Mouse (Mus musculus): Measurements from ENCODE around the gene Lpp. TPM values are rescaled to one million over a fixed set of nuclear protein-coding genes. Genes with fewer than 3 reads are reported as not detected.

The Lpp gene
- total and polyA plus RNA-seq, 3 experiments: 0.16 TPM; not detected in 2

GRCm38 (mm10) chr16:24785651-24786050, 392.3 kb downstream of the Lpp start:
- H3K27me3 ChIP-seq (ENCODE audit: insufficient read depth, low read length): no peaks in the 10 kb centered on the region
- TF ChIP-seq GATA2 (IDR thresholded peaks at IDR 0.05; ENCODE audit: borderline replicate concordance, low read depth, low read length): no peak
- no peak for TF ChIP-seq CTCF (IDR thresholded peaks at IDR 0.05; ENCODE audit: low read depth, low read length)
- TF ChIP-seq POLR2AphosphoS5 (IDR thresholded peaks at IDR 0.05; ENCODE audit: insufficient replicate concordance, low read depth, low read length): no peak
- no peak for TF ChIP-seq GATA1 (IDR thresholded peaks at IDR 0.05; ENCODE audit: borderline replicate concordance, low read length)
- no peak for TF ChIP-seq TAL1 (conservative IDR thresholded peaks at IDR 0.05; ENCODE audit: low read depth, low read length)
- no peaks in the 10 kb centered on the region for H3K36me3 ChIP-seq (replicated peaks)
- H3K4me3 ChIP-seq (ENCODE audit: low read depth, low read length): no peak overlapping the region
- DNase-seq (ENCODE audit: low spot score) (no peak), ATAC-seq (ENCODE audit: extremely low read depth, insufficient number of reproducible peaks, low FRiP score, poor library complexity, severe bottlenecking) (no peak)
- H3K4me1 ChIP-seq (ENCODE audit: insufficient read depth, low read depth, low read length): no peaks in the 10 kb centered on the region
- 0 out of 2 replicates have a peak, but pooled peaks cover 6% of the 10 kb centered on the region for H3K9me3 ChIP-seq (replicated peaks)

GRCm38 (mm10) chr16:24788973-24789372, 395.7 kb downstream of the Lpp start:
- H3K9me3 ChIP-seq (replicated peaks): peaks cover 6% of the 10 kb centered on the region; the same call in 1 of the 2 replicates
- DNase-seq (ENCODE audit: low spot score) (no peak), ATAC-seq (ENCODE audit: extremely low read depth, insufficient number of reproducible peaks, low FRiP score, poor library complexity, severe bottlenecking) (no peak)
- H3K27me3 ChIP-seq (ENCODE audit: insufficient read depth, low read length): no peaks in the 10 kb centered on the region
- H3K4me3 ChIP-seq (ENCODE audit: low read depth, low read length): no peak overlapping the region
- H3K4me1 ChIP-seq (ENCODE audit: insufficient read depth, low read depth, low read length): no peaks in the 10 kb centered on the region
- no peaks in the 10 kb centered on the region for H3K36me3 ChIP-seq (replicated peaks)
- TF ChIP-seq GATA2 (IDR thresholded peaks at IDR 0.05; ENCODE audit: borderline replicate concordance, low read depth, low read length) (no peak), POLR2AphosphoS5 (IDR thresholded peaks at IDR 0.05; ENCODE audit: insufficient replicate concordance, low read depth, low read length) (no peak), TAL1 (conservative IDR thresholded peaks at IDR 0.05; ENCODE audit: low read depth, low read length) (no peak), GATA1 (IDR thresholded peaks at IDR 0.05; ENCODE audit: borderline replicate concordance, low read length) (no peak), CTCF (IDR thresholded peaks at IDR 0.05; ENCODE audit: low read depth, low read length) (no peak)

- Histone ChIP-seq H3K9me3 (replicated peaks) (peaks cover 6% of the 10 kb centered on the region; the same call in 1 of the 2 replicates), H3K4me3 (ENCODE audit: low read depth, low read length) (no peak overlapping the region), H3K36me3 (replicated peaks) (no peaks in the 10 kb centered on the region), H3K27me3 (ENCODE audit: insufficient read depth, low read length) (no peaks in the 10 kb centered on the region), H3K4me1 (ENCODE audit: insufficient read depth, low read depth, low read length) (no peaks in the 10 kb centered on the region)
- ATAC-seq (ENCODE audit: extremely low read depth, insufficient number of reproducible peaks, low FRiP score, poor library complexity, severe bottlenecking) (no peak), DNase-seq (ENCODE audit: low spot score) (no peak)
- TF ChIP-seq POLR2AphosphoS5 (IDR thresholded peaks at IDR 0.05; ENCODE audit: insufficient replicate concordance, low read depth, low read length): no peak
Observed at GRCm38 (mm10) chr16:24791387-24791786, 398.1 kb downstream of the Lpp start.

- no peaks in the 10 kb centered on the region for H3K36me3 ChIP-seq (replicated peaks)
- no peaks in the 10 kb centered on the region for H3K4me1 ChIP-seq (ENCODE audit: insufficient read depth, low read depth, low read length)
- H3K4me3 ChIP-seq (ENCODE audit: low read depth, low read length): no peak overlapping the region
- H3K9me3 ChIP-seq (replicated peaks): peaks cover 6% of the 10 kb centered on the region; the same call in 1 of the 2 replicates
- ATAC-seq (ENCODE audit: extremely low read depth, insufficient number of reproducible peaks, low FRiP score, poor library complexity, severe bottlenecking): no peak
- TF ChIP-seq GATA1 (IDR thresholded peaks at IDR 0.05; ENCODE audit: borderline replicate concordance, low read length) (no peak), POLR2AphosphoS5 (IDR thresholded peaks at IDR 0.05; ENCODE audit: insufficient replicate concordance, low read depth, low read length) (no peak), CTCF (IDR thresholded peaks at IDR 0.05; ENCODE audit: low read depth, low read length) (no peak), TAL1 (conservative IDR thresholded peaks at IDR 0.05; ENCODE audit: low read depth, low read length) (no peak), GATA2 (IDR thresholded peaks at IDR 0.05; ENCODE audit: borderline replicate concordance, low read depth, low read length) (no peak)
- no peaks in the 10 kb centered on the region for H3K27me3 ChIP-seq (ENCODE audit: insufficient read depth, low read length)
- DNase-seq (ENCODE audit: low spot score): no peak
Observed at GRCm38 (mm10) chr16:24791984-24792383, 398.7 kb downstream of the Lpp start.

GRCm38 (mm10) chr16:24792836-24793235, 399.5 kb downstream of the Lpp start:
- Histone ChIP-seq H3K27me3 (ENCODE audit: insufficient read depth, low read length) (no peaks in the 10 kb centered on the region), H3K9me3 (replicated peaks) (peaks cover 6% of the 10 kb centered on the region; the same call in 1 of the 2 replicates), H3K36me3 (replicated peaks) (no peaks in the 10 kb centered on the region), H3K4me1 (ENCODE audit: insufficient read depth, low read depth, low read length) (no peaks in the 10 kb centered on the region), H3K4me3 (ENCODE audit: low read depth, low read length) (no peak overlapping the region)
- ATAC-seq (ENCODE audit: extremely low read depth, insufficient number of reproducible peaks, low FRiP score, poor library complexity, severe bottlenecking) (no peak), DNase-seq (ENCODE audit: low spot score) (no peak)
- TF ChIP-seq TAL1 (conservative IDR thresholded peaks at IDR 0.05; ENCODE audit: low read depth, low read length) (no peak), POLR2AphosphoS5 (IDR thresholded peaks at IDR 0.05; ENCODE audit: insufficient replicate concordance, low read depth, low read length) (no peak), CTCF (IDR thresholded peaks at IDR 0.05; ENCODE audit: low read depth, low read length) (no peak), GATA2 (IDR thresholded peaks at IDR 0.05; ENCODE audit: borderline replicate concordance, low read depth, low read length) (no peak), GATA1 (IDR thresholded peaks at IDR 0.05; ENCODE audit: borderline replicate concordance, low read length) (no peak)

- no peak overlapping the region for H3K4me3 ChIP-seq (ENCODE audit: low read depth, low read length)
- no peaks in the 10 kb centered on the region for H3K36me3 ChIP-seq (replicated peaks)
- DNase-seq (ENCODE audit: low spot score) (no peak), ATAC-seq (ENCODE audit: extremely low read depth, insufficient number of reproducible peaks, low FRiP score, poor library complexity, severe bottlenecking) (no peak)
- TF ChIP-seq CTCF (IDR thresholded peaks at IDR 0.05; ENCODE audit: low read depth, low read length) (no peak), GATA2 (IDR thresholded peaks at IDR 0.05; ENCODE audit: borderline replicate concordance, low read depth, low read length) (no peak), POLR2AphosphoS5 (IDR thresholded peaks at IDR 0.05; ENCODE audit: insufficient replicate concordance, low read depth, low read length) (no peak), TAL1 (conservative IDR thresholded peaks at IDR 0.05; ENCODE audit: low read depth, low read length) (no peak), GATA1 (IDR thresholded peaks at IDR 0.05; ENCODE audit: borderline replicate concordance, low read length) (no peak)
- H3K4me1 ChIP-seq (ENCODE audit: insufficient read depth, low read depth, low read length): no peaks in the 10 kb centered on the region
- no peaks in the 10 kb centered on the region for H3K27me3 ChIP-seq (ENCODE audit: insufficient read depth, low read length)
- H3K9me3 ChIP-seq (replicated peaks): peaks cover 5% of the 10 kb centered on the region
Observed at GRCm38 (mm10) chr16:24794665-24795064, 401.4 kb downstream of the Lpp start.
